Mouse (Mus musculus) embryonic facial prominence, embryonic 10.5 days (tissue): ENCODE data around the gene Fam71e2. TPM values are rescaled to one million over a fixed set of nuclear protein-coding genes. Genes with fewer than 3 reads are reported as not detected.

Experiments used
- DNase-seq: peaks from one replicate; pipeline ENCODE4 v3.0.0-alpha.2; 2017; ENCODE audit warnings: low spot score
- H3K27ac ChIP-seq: fragments of 300-500 bp; sonication (generic); replicated peaks from 2 replicates; pipeline ENCODE4 v1.5.1; 2016; ENCODE audit warnings: mild to moderate bottlenecking
- H3K27me3 ChIP-seq: fragments of 300-500 bp; sonication (generic); replicated peaks from 2 replicates; pipeline ENCODE4 v1.6.1; 2016; ENCODE audit warnings: low read depth, mild to moderate bottlenecking; ENCODE audit not compliant: poor library complexity, severe bottlenecking
- H3K36me3 ChIP-seq: fragments of 300-500 bp; sonication (generic); replicated peaks from 2 replicates; pipeline ENCODE4 v1.6.1; 2016; ENCODE audit warnings: mild to moderate bottlenecking, moderate library complexity
- H3K4me1 ChIP-seq: fragments of 300-500 bp; sonication (generic); 2 replicates; pipeline ENCODE4 v1.6.1; 2016
- H3K4me3 ChIP-seq: fragments of 300-500 bp; sonication (generic); 2 replicates; pipeline ENCODE4 v1.5.1; 2016; ENCODE audit warnings: mild to moderate bottlenecking, moderate library complexity
- H3K9me3 ChIP-seq: fragments of 300-500 bp; sonication (generic); 2 replicates; pipeline ENCODE4 v1.6.1; 2016; ENCODE audit warnings: mild to moderate bottlenecking
- WGBS: fragments of 180-500 bp; shearing (Covaris S2); methylation state at CpG from one replicate; pipeline ENCODE4 v1.1.7; 2016; 5-methylcytosine and 5-hydroxymethylcytosine counted together
- polyA plus RNA-seq: library from polyadenylated mRNA; unstranded; fragments of >200 nt; fragmentation: Nextera tagmentation; extraction: Ambion mirVana; gene quantifications from 2 replicates; pipeline ENCODE4 v1.2.1, GENCODE M21; 2016

Fam71e2 gene
- polyA plus RNA-seq, 1 experiment from 2014 or later, result not detected

DNA sequence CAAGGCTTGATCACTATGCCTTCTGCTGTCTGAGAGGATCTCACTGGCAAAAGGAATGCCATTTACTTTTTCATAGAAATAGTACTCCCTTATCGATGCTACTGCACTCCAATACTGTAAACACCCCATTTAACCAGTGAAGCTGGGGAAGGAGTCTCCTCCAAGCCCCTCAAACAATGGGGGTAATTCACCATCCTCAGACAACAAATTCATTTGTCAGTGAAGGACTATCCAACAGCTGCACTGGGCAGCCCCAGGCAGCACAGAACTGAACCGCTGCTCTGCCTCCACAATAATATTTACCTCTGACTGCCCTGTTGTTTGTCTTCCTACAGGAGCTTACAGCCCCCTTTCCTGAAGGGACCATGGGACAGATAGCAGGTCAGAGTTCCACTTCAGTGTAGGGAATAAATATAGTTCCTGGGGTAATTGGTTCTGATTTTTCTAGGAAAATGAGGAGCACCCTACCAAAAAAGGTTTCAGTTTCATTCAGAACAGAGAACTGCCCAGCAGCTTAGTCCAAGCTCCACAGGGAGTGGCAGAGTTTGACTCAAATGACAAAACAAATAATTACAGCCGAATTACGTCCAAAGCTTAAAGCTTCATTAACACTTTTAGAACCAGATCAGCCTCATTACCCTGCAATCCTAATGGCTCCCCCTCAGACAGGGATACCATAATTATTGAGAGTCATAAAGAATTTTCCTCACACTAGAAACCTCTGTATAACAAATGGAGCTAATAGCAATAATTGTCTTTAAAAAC lies 6.0 kb downstream of the Fam71e2 start:
- Histone ChIP-seq H3K36me3 (no peaks in the 10 kb centered on the region), H3K27me3 (no peaks in the 10 kb centered on the region), H3K4me3 (no peak overlapping the region), H3K4me1 (peaks cover 14% of the 10 kb centered on the region), H3K9me3 (no peaks in the 10 kb centered on the region), H3K27ac (no peak overlapping the region)
- 6% methylated on average over 4 of the region's 4 CpGs for WGBS
- DNase-seq, result no peak

GRCm38 (mm10) chr7:4759670-4760069 lies 11.4 kb downstream of the Fam71e2 start:
- 57% methylated on average over 1 of the region's 1 CpGs for WGBS
- peaks cover under 1% of the 10 kb centered on the region for H3K4me1 ChIP-seq
- H3K9me3 ChIP-seq, result peaks cover 3% of the 10 kb centered on the region; the same call in 1 of the 2 replicates
- H3K27me3 ChIP-seq, result no peaks in the 10 kb centered on the region; the same call in 1 of the 2 replicates
- H3K27ac ChIP-seq, result no peak overlapping the region
- H3K4me3 ChIP-seq, result no peak overlapping the region
- H3K36me3 ChIP-seq, result no peaks in the 10 kb centered on the region
- DNase-seq, result no peak

GRCm38 (mm10) chr7:4752821-4753570 lies 18.1 kb downstream of the Fam71e2 start, which contains the start of gene Cox6b2:
TSS of gene Cox6b2 (minus strand) at chr7:4753094.
- peak within 1 kb of the TSS; percentile 59 for H3K4me3 ChIP-seq
- peak within 1 kb of the TSS; percentile 85 for H3K27ac ChIP-seq
- DNase-seq, result peak; percentile 94
- peaks cover 21% of the 10 kb centered on the region for H3K4me1 ChIP-seq
- WGBS, result 3% methylated on average over 24 of the region's 24 CpGs
- H3K36me3 ChIP-seq, result peaks cover 6% of the 10 kb centered on the region; the same call in 1 of the 2 replicates
- peaks cover 12% of the 10 kb centered on the region for H3K27me3 ChIP-seq
- H3K9me3 ChIP-seq, result peaks cover 3% of the 10 kb centered on the region; the same call in 1 of the 2 replicates

GRCm38 (mm10) chr7:4751971-4752820 lies 18.9 kb downstream of the Fam71e2 start:
- Histone ChIP-seq H3K4me1 (peaks cover 21% of the 10 kb centered on the region), H3K36me3 (peaks cover 6% of the 10 kb centered on the region; the same call in 1 of the 2 replicates), H3K9me3 (peaks cover 3% of the 10 kb centered on the region; the same call in 1 of the 2 replicates), H3K27me3 (peaks cover 12% of the 10 kb centered on the region), H3K27ac (peak overlapping the region; percentile 85), H3K4me3 (peak overlapping the region; percentile 59)
- peak; percentile 87 for DNase-seq
- WGBS, result 1% methylated on average over 30 of the region's 30 CpGs

- no peaks in the 10 kb centered on the region for H3K9me3 ChIP-seq
- WGBS, result 93% methylated on average over 2 of the region's 2 CpGs
- no peak overlapping the region for H3K4me3 ChIP-seq
- DNase-seq, result no peak
- H3K36me3 ChIP-seq, result peaks cover 36% of the 10 kb centered on the region
- no peak overlapping the region for H3K27ac ChIP-seq
- peaks cover 7% of the 10 kb centered on the region for H3K27me3 ChIP-seq
- H3K4me1 ChIP-seq, result peaks cover 29% of the 10 kb centered on the region
Observed at GRCm38 (mm10) chr7:4749169-4749568, 21.9 kb downstream of the Fam71e2 start.

DNA sequence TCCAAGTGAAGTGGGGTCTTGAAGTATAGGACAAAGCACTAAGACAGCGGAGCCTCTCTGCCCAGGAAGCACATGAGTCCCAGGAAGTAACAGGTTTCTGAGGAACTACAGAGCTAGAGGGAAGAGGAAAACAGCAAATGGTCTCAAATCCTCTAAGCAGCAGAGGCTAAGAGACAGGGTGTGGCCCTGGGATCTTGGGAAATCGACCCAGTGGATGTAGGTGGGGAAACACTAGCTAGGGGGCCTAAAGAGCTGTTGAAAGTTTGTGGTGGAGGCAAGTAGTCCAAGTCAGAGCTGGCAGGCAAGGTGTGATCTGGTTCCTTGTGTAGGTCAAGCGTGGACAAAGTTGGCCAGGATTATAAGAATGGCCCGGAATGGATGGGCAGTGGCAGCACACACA lies 22.8 kb downstream of the Fam71e2 start:
- WGBS, result 82% methylated on average over 4 of the region's 4 CpGs
- Histone ChIP-seq H3K27me3 (no peaks in the 10 kb centered on the region), H3K4me3 (no peak overlapping the region), H3K9me3 (no peaks in the 10 kb centered on the region), H3K27ac (no peak overlapping the region; the same call in 1 of the 2 replicates), H3K36me3 (peaks cover 44% of the 10 kb centered on the region), H3K4me1 (peaks cover 29% of the 10 kb centered on the region)
- no peak for DNase-seq

DNA sequence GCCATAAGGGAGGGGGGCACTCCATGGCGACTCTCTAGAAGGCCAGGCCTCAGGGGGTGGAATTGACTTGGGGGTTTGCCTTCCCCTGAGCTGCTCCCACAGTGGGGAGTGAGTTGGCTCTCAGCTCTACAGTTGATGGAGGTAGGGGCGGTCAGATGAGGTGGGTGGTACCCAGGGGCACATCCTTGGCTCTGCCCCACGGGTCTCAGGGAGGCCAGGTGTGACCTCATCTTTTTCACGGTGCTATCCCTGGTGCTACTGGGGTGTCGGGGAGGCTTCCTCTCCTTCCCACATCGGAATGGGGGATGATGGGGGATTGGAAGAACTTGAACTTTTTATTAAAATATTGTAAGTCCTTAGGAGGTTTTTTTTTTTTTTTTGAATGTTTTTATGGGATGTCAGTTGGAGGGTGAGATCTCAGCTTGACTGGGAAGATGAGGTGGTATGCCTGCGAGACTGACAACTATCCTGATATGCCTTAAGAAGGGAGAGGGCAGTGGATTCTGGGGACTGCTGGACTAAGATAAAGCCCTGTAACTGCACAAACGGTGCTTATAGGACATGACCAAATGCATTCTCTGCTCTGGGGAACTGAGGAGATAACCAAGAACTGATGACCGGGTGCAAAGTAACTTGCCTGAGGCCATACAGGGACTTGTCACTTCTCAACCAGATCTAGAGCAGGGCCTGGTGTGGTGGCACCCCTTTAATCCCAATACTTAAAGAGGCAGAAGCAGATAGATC lies 23.8 kb downstream of the Fam71e2 start:
- Histone ChIP-seq H3K4me1 (peaks cover 28% of the 10 kb centered on the region), H3K36me3 (peaks cover 54% of the 10 kb centered on the region), H3K27ac (no peak overlapping the region), H3K9me3 (no peaks in the 10 kb centered on the region), H3K27me3 (no peaks in the 10 kb centered on the region), H3K4me3 (no peak overlapping the region)
- DNase-seq, result no peak
- WGBS, result 75% methylated on average over 9 of the region's 9 CpGs

DNA sequence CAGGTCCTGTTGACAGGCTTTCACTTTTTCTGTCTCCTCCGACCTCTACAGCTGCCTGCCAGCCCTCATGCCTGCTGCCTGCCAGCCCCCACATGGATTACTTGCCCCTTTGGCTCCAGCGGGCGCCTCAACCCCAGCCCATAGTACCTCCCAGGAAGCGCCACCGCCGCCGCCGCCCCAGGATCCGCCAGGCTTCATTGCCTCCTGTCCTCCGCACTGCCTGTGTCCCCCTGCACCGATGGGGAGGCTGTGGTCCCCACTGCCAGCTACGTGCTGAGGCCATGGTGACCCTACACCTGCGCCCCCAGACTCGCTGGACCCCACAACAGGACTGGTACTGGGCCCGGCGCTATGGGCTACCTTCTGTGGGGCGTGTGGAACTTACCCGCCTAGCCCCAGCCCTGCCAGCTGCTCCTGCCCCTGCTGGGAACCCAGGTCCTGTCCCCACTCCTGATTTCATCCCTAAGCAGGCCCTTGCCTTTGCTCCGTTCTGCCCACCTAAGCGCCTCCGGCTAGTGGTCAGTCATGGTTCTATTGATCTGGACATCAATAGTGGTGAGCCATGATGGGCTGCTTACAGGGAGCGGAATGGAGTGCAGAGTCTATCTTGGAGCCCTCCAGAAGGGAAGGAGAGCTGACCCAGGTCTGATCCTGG lies 24.6 kb downstream of the Fam71e2 start:
- peaks cover 61% of the 10 kb centered on the region for H3K36me3 ChIP-seq
- 86% methylated on average over 22 of the region's 22 CpGs for WGBS
- no peaks in the 10 kb centered on the region for H3K27me3 ChIP-seq
- H3K4me1 ChIP-seq, result peaks cover 28% of the 10 kb centered on the region
- no peak overlapping the region for H3K27ac ChIP-seq
- no peak overlapping the region for H3K4me3 ChIP-seq
- no peak for DNase-seq
- H3K9me3 ChIP-seq, result no peaks in the 10 kb centered on the region

GRCm38 (mm10) chr7:4744886-4745285 lies 26.2 kb downstream of the Fam71e2 start:
- H3K27me3 ChIP-seq, result no peaks in the 10 kb centered on the region
- peaks cover 61% of the 10 kb centered on the region for H3K36me3 ChIP-seq
- H3K9me3 ChIP-seq, result no peaks in the 10 kb centered on the region
- WGBS, result 93% methylated on average over 6 of the region's 6 CpGs
- H3K27ac ChIP-seq, result no peak overlapping the region
- peaks cover 38% of the 10 kb centered on the region for H3K4me1 ChIP-seq
- H3K4me3 ChIP-seq, result no peak overlapping the region
- DNase-seq, result no peak

- DNase-seq, result no peak
- Histone ChIP-seq H3K36me3 (peaks cover 55% of the 10 kb centered on the region), H3K4me1 (peaks cover 48% of the 10 kb centered on the region), H3K27ac (no peak overlapping the region), H3K9me3 (no peaks in the 10 kb centered on the region), H3K4me3 (no peak overlapping the region), H3K27me3 (no peaks in the 10 kb centered on the region)
- WGBS, result 75% methylated on average over 2 of the region's 2 CpGs
Observed at GRCm38 (mm10) chr7:4743354-4743753, 27.7 kb downstream of the Fam71e2 start.

GRCm38 (mm10) chr7:4742482-4742819 lies 28.7 kb downstream of the Fam71e2 start:
- no peak for DNase-seq
- H3K27ac ChIP-seq, result no peak overlapping the region
- 90% methylated on average over 6 of the region's 6 CpGs for WGBS
- H3K27me3 ChIP-seq, result no peaks in the 10 kb centered on the region
- peaks cover 48% of the 10 kb centered on the region for H3K4me1 ChIP-seq
- peak overlapping the region; percentile 88 for H3K4me3 ChIP-seq
- H3K36me3 ChIP-seq, result peaks cover 55% of the 10 kb centered on the region
- H3K9me3 ChIP-seq, result no peaks in the 10 kb centered on the region
